Mouse (Mus musculus): ENCODE data around the gene Bola2.

The Bola2 gene

DNA sequence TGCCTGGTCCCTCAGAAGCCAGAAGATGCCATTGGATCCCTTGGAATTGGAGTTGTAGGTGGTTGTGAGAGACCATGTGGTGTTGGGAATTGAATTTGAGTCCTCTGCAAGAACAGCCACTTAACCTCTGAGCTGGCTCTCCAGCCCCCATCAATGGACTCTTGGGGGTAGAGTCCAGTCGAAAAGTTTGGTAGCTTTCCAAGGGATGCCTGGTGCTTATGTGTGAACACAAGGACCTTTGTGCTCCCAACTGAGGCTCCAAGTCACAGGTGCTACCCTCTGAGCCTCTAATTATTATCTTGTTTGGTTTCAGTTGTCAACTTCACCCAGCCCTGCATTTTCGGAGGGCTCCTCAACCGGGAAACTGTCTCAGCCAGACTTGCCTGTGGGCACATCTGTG is 4.5 kb upstream of the Bola2 start:
- DNase-seq, result peak; percentile 66 to 85

DNA sequence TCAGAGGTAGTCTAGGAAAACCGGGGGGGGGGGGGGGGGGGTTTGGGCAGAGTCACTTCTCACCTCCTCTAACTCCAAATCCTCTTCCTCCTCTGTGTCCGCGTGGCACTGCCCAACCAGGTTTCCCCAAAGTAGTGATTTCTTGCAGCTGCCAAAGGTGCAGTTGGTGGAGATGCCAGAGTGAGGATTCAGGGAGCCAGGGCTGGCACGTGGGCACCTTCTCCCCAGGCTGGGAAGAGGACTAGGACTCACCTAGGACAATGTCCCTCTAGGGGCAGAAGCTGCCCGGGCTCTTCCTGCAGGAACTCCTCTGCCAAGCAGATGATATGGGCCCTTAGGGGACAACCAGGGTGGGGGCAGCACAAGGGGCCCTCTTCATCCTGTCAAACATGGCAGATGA is 3.5 kb upstream of the Bola2 start:
- DNase-seq, result peak in 1 of 2 experiments; percentile 61

DNA sequence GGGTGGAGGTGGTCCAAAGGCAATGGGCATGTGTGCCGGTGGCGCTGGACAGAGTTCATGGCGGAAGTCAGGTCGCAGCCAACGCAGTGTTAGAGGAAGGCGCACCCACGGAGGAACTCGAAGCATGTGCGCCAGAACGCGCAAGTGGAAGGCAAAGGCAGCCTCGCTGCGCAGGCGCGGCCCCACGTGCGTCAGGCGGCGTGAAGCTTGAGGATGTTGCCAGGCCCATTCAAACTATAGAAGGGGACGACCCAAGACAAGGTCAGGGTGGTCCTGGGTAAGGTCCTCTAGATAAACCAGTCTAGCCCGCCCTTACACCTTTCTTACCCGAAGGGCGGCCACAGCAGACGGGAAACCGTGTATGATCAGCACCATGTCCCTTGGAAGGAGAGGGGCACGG is 2.8 kb upstream of the Bola2 start:
- DNase-seq, result peak in 1 of 2 experiments; percentile 52

DNA sequence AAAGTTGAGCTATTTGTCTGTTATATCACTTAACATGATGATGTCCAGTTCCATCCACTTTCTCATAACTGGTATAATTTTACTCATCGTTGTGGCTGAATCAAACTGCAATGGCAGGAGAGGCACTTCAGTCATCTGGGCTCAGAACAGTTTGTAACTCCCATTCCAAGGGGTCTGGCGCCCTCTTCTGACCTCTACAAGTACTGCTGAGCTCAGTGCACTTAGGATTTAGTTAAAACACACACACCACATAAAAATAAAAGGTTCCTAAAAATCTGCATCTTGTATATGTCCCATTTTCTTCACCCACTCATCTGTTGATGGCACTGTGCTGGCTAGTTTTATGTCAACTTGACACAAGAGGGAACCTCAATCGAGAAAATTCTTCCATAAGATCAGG is 1.9 kb upstream of the Bola2 start:
- DNase-seq, result peak; percentile 87 to 95

DNA sequence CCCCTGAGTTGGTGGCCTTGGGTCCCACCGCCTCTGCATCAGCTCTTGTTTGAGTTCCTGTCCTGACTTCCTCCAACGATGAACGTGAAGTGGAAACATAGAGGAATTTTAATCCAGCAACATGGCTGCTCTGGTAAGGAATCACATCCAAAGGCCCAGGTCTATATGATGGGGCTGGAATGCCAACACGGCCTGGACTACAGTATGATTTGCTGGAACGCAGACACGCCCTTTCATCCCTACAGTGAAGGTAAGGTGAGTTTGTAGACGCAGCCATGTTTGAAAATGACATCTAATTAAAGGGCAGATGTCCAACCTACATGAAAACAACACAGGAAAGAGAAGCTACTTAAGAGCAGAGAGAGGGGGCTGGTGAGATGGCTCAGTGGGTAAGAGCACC is 1.4 kb upstream of the Bola2 start:
- no peak for DNase-seq

DNA sequence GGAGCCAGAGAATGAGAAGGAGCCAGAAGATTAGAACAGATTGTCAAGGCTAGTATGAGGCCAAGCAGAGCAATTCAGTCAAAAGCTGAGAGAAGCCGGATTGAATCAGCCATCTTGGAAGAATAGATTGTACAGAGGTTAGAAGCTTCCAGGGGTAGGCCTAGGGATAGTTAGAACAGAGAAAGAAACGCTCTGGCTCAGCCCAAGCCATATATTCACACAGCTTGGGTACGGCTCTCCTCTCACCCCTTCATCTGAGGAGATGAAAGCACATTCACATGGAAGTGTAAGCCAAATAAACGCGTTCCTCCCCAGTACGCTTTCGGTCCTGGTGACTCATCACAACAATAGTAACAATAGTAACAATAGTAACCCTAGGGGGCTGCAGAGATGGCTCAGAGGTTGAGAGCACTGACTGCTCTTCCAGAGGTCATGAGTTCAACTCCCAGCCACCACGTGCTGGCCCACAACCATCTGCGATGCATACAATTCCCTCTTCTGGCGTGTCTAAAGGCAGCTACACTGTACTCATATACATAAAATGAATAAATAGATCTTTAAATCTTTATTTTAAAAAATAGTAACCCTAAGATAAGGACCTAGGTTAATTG is 655 bp upstream of the Bola2 start:
- no peak for DNase-seq

DNA sequence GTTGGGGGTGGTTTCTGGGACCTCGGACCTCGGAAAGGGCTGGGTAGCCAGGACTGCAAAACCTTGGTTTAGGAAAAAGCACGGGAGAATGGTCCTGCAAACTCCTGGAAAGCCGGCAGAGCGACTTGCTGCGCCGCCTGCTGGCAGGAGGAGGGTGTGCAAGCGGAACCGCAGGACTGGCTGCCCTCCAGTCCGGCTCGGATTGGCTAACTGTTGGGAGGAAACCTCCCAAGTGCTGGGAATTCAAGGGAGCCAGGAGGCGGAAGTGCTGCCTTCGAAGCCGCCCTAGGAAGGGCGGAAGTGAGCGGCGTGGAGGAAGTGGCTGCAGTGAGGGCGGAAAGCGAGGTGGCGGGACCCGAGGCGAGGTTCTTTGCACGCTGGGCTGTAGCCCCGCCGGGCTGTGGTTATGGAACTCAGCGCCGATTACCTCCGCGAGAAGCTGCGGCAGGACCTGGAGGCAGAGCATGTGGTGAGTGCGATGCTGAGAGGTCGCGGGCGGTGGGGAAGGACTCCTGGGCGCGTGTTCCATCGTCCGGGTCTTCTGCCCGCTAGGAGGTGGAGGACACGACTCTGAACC is 518 bp downstream of the Bola2 start, which contains the start of gene Slx1b:
TSS of gene Slx1b (minus strand) at position 154 of the 577 bp plus-strand sequence.
- peak; percentile 93 to 98 for DNase-seq

DNA sequence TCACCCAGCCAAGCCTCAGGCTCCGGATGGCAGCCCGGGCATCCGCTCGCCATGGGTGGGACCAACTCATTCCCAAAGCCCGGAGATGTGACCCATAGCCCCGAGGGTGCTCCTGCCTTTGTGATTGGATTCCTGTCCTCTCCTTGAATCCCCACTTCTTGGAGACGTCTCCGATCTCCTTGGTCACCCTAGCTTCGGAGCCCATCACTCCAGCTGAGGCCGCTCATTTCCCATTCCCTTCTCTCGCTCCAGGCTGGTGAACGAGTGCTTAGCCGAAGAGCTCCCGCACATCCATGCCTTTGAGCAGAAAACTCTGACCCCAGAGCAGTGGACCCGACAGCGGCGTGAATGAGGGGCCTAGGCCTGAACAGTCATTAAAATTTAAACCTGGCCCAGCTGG is 1.1 kb downstream of the Bola2 start:
- peak in 1 of 2 experiments; percentile 49 for DNase-seq

DNA sequence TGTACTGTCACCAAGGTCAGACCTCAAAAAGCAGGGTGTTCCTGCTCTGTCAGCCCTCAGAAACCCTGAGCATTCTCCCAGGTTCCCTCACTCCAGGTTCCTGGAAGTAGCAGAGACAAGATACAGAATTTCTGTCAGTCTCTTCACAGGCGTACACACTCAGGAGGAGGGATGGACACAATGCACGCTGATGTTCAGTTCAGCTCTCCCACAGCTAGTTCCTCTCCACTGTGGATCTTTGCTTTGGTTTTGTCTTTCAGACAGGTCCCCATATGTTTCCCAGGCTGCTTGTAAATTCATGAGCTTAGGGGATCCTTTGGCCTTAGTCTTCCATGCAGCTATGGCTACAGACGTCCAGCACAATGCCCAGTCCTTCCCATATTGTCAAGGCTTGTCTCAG is 1.7 kb downstream of the Bola2 start:
- no peak for DNase-seq

DNA sequence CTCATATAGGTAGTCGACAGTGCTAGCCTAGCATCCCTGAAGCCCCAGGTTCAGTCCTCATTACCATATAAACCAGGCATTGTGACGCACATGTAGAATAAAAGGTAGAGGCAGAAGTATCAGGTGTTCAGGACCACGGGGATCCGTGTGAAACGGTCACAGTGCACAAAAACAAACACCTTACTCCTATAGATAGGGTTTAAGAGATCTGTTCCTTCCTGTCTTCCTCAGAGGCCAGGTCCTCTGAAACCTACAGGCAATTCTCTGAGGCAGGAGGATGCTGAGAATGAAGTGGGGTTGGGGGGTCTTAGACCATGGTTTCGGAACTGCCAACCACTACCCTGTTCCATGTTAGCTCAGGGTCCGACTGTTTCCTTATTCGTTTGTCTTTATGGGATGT is 2.6 kb downstream of the Bola2 start:
- DNase-seq, result no peak

DNA sequence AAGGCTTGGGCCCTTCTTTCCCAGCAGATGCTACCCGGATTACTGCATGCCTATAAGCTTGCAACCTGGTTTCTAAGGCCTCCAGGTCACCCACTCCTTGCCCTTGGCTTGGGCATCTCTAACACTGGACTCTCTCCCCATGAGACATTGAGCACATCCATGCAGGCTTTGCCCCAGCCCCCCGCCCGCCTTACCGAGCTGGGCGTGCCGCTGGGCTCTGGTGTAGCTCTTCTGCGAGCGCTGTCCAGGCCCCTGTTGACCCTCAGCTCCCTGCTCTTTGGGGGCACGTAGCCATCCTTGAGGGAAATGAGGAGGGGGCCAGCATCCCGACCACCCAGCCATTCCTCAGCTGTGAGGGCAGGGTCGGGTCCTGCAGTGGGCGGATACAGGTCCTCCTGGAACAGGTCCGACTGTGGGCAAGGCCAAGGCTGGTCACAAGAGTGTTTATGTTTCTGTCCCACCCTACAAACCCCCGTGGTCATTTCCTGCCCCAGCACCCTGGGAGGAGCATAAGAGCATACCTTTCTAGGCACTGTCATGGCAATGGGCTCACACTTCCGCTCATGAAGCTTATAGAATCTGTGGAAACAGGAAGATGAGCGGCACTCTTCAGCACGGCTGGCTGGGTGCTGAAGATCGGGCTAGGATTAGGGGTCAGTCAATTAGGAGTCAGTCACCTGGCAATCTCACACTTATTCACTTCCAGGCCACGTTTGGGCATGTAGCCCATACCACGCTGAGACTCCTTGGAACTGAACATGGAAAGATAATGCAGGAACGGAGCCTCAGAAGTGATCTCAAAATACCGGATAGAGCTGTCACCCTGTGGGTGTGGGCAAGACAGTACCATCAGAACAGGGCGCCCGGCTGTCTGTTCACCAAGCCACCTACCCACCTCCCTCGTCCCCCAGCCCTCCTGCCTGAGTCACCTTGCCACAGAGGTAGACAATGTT is 5.1 kb downstream of the Bola2 start:
- no peak for DNase-seq

DNA sequence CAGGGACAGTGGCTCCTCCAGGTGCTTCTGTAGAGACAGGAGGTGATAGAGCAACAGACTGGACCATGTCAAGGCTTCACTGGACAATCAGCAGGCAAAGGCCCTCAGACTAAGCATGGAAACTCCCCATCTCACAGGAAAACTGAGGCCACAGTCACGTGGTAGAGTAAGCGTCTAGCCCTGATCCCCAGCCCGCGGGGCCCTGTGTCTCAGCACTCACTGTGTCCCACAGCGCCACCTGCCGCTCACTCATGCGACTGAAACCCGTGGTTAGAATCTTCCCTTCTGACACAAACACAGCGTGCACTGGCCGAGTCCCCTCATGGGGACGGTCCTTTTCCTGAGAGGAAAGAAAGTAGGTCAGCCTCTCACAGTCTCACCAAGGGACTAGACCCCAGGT is 5.9 kb downstream of the Bola2 start:
- DNase-seq, result peak; percentile 90 to 97

DNA sequence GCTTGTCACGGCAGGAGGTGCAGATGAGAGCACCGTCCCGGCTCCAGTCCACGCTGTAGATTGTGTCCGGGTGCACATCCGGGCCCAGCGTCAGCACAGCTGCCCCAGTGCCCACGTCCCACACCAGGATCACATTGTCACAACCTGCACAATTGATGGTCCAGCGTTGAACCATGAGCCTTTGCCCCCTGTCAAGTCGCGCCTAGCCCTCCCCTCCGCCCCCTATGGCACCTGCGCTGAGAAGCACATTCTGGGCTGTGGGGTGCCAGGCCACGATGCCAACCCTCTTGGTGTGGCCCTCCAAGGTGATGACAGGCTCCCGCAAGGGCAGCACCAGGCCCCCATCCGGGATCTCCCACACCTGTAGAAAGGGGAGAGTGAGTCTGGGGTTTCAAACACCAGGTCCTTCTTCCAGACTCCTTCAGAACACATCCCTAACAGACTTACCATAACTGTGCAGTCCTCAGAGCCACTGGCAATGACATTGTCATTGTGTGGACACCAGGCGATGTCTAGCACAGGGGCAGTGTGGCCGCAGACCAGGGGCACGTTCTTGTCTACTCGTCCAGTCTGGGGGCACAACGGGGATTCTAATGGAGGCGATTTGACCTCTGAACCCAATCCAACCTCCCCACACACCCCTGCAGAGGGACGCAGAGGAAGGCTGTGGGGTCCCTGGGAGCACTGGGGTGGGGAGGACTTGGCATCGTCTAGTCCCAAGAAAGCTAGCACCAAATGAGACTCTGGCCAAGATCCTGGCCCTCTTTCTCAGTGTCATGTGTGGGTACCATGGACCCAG is 6.6 kb downstream of the Bola2 start:
- no peak for DNase-seq

DNA sequence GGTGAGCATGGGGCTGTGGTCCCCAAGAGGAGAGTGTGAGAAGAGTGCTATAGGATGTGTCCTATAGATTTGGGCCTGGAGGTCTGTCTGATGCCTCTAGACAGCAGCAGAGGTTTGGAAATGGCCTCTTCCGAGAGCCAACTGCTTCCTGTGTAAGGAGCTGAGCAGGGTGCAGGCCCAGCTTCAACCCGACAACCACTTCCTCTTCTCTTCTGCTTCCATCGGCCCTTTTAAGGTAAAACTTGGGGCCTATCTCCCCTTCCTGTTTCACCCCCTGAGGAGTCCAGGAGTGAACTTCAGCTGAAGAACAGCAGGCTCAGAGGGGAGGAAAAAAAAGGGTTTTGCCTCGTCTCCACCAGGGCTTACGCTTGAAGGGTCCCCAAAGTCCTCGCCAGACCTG is 7.2 kb downstream of the Bola2 start:
- DNase-seq, result no peak

DNA sequence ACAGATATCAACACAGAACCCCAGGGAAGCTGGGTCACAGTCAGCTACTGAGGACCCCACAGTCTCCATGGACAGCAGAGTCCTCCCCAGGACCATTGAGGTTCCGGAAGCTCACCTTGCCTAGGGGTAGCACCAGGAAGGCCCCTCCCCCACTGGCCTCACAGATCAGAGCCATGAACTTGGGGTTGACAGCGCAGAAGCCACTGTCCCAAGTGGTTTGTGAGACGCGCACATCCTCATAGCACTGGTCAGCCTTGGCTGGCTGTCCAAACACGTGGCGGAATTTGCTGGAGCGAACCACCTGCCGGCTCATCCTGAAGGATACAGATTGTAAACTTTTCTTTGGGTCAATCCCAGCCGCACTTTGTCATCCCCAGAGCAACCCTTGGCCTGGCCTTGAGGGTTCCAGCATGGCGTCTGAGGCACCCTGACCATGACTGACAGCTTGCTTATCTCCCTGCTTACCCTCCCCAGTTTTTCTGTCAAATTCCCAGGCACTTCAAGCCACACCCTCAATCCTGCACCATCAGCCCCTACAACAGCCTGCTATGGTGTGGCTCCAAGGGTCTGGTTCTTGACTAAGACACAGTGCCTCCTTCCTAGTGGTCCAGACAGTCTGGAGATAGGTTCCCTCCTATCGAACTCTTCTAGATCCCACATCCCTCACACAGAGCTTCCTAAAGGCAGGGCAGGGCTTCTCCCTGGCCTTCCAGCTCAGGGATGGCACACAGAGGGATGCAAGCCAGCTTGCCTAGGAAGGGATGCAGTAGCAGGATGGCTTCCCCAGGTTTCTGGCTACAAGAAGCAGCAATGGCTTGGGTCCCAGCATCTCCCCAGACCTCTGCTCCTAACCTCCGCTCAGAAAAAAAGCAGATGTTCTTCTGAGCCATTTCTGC is 7.9 kb downstream of the Bola2 start:
- DNase-seq, result no peak

DNA sequence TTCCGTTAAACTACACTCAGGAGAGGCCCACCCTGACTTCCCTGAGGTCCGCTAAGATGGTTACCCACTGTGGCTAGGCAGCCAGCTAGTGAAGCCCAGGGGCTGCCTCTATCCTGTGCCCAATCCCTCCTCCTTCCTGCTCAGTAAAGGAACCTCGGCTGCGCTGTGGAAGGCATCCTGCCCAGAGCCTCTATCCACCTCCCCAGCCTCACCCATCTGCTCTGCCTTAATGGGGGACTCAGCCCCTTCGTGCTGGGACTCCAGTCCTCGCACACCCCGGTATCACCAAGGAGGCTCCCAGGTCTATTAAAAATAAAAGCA is 8.5 kb downstream of the Bola2 start:
- no peak for DNase-seq

DNA sequence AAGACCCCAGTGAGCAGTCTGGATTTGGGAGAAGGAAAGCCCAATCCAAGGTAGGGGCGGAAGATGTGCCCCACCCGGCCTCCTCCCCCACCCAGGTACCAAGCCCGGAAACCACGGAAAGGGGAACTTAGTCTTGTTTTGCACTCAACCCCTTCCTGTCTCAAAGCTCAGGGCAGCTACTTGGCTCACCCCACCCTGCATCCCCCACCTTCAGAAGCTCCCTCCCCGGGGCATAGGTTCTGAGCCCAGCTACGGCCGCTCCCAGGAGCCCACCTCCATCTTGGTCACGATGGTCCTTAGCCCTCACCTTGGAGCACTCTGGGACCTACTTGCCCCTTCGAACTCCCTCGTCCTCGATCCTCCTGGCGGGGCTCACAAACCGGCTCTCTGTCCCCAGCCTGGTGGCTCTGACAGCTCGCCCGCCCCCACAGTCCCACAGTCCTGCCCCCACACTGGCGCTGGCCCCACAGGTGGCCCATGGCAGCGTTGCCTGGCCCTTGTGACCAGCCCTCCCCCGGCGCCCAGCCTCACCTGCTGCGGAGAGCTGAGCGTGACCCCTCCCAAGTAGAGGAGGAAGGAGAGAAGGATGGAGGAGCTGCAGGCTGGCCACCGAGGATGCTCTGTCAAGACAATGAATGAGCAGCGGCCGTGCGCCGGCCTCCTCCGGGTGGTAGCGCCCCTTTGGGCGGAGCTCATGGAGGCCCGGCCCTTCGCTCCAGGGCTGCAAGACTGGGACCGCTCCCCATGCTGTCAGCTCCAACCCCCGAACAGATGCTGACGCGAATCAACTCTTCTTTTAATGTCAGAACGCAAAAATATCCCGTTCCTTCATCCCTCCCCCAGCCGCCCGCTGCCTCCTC is 9.2 kb downstream of the Bola2 start:
- peak; percentile 58 to 70 for DNase-seq

DNA sequence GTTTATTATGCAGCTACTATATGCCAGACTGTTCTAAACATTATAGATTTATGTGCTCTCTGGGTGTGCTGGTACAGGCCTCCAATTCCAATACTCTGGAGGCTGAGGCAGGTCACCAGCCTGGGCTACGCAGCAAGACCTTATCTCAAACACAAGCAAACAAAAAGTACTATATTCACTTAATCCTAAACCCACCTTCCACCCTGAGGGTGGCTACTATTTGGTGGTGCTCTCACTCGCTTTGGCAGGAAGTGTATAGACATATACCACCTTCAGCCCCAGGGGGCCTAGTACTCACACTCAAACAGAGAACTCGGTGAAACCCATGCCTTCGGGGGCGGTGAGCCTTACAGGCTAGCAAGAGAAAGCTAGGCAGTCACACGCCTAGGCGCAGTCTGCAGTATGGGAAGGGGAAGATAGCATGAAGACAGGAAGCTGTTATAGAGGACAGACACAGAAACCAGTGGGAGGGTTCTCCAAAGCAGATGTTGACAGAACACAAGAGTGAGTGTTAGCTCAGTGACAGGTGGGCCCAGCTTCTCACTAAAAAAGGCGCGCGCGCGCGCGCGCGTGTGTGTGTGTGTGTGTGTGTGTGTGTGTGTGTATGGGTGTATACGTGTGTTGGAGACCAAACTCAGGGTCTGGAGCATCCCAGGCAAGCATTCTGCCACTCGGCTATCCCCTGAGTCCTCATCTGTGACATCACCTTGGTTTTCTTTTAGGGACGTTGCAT is 12.4 kb downstream of the Bola2 start, which contains the start of gene Coro1a:
TSS of gene Coro1a (minus strand) at position 346 of the 733 bp plus-strand sequence.
- DNase-seq, result no peak

DNA sequence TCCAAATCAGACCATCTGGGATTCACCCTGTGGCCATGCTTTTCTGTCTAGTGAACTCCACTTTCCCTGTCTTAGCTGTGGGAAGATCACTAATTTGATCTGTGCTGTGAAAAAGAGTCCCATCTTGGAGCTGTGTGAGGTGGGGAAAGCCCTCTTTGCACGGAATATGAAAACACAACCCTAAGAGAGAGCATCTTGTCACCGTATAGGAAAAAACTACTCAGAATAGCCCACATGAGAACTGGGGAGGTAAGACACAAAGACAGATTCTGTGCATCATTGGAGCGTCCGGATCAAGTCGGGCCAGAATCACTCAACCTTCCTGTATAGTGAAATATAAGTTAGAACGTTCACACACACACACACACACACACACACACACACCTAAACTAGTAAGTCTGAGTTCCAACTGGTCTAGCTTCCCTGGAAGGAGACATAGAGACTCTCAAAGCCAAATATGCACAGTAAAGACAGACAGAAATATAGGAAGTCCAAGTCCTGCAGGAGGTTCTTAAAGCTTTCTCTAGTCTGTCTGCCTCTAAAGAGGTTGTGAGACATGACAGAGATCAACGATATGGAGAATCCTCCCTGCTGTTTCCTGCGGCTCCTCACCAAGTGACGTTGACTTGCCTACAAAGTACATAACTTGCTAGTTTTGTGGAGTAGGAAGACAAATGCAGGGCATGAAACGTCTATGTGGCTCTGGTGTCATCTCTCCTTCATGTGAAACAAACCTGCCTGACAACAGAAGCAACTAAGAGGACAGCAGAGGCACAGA is 13.2 kb downstream of the Bola2 start:
- DNase-seq, result no peak

Data from kidney, postnatal 25 days (tissue).